Mouse (Mus musculus): Measurements from ENCODE around the gene D7Ertd443e. TPM values are rescaled to one million over a fixed set of nuclear protein-coding genes. Genes with fewer than 3 reads are reported as not detected.

D7Ertd443e gene
- polyA plus RNA-seq, 1 experiment from 2014 or later = 0.28 TPM

GRCm38 (mm10) chr7:134238863-134239262 lies 146.6 kb downstream of the D7Ertd443e start:
- Histone ChIP-seq H3K9ac (no peak overlapping the region), H3K4me1 (replicated peaks; ENCODE audit: control insufficient read depth, insufficient read depth, low read length) (no peaks in the 10 kb centered on the region), H3K27ac (no peak overlapping the region), H3K9me3 (ENCODE audit: control insufficient read depth, low read length) (no peaks in the 10 kb centered on the region), H3K4me2 (replicated peaks) (no peak overlapping the region), H3K4me3 (replicated peaks; ENCODE audit: low read length) (no peak overlapping the region), H3K36me3 (replicated peaks; ENCODE audit: control insufficient read depth, insufficient read depth) (no peaks in the 10 kb centered on the region), H3K27me3 (ENCODE audit: control insufficient read depth, insufficient read depth, low read length) (no peaks in the 10 kb centered on the region)
- WGBS = 92% methylated on average over 3 of the region's 3 CpGs
- no peak for ATAC-seq (ENCODE audit: low FRiP score)
- DNase-seq (ENCODE audit: low spot score) = no peak

GRCm38 (mm10) chr7:134237356-134237755 lies 148.1 kb downstream of the D7Ertd443e start:
- Histone ChIP-seq H3K9me3 (ENCODE audit: control insufficient read depth, low read length) (no peaks in the 10 kb centered on the region), H3K36me3 (replicated peaks; ENCODE audit: control insufficient read depth, insufficient read depth) (no peaks in the 10 kb centered on the region), H3K4me1 (replicated peaks; ENCODE audit: control insufficient read depth, insufficient read depth, low read length) (no peaks in the 10 kb centered on the region), H3K4me3 (replicated peaks; ENCODE audit: low read length) (no peak overlapping the region), H3K9ac (no peak overlapping the region), H3K4me2 (replicated peaks) (no peak overlapping the region), H3K27me3 (ENCODE audit: control insufficient read depth, insufficient read depth, low read length) (no peaks in the 10 kb centered on the region), H3K27ac (no peak overlapping the region)
- DNase-seq (ENCODE audit: low spot score) (no peak), ATAC-seq (ENCODE audit: low FRiP score) (no peak)
- 79% methylated on average over 2 of the region's 2 CpGs for WGBS

- ATAC-seq (ENCODE audit: low FRiP score) (no peak), DNase-seq (ENCODE audit: low spot score) (no peak)
- Histone ChIP-seq H3K9me3 (ENCODE audit: control insufficient read depth, low read length) (no peaks in the 10 kb centered on the region), H3K4me2 (replicated peaks) (no peak overlapping the region), H3K27ac (no peak overlapping the region), H3K9ac (no peak overlapping the region), H3K36me3 (replicated peaks; ENCODE audit: control insufficient read depth, insufficient read depth) (no peaks in the 10 kb centered on the region), H3K27me3 (ENCODE audit: control insufficient read depth, insufficient read depth, low read length) (no peaks in the 10 kb centered on the region), H3K4me3 (replicated peaks; ENCODE audit: low read length) (no peak overlapping the region), H3K4me1 (replicated peaks; ENCODE audit: control insufficient read depth, insufficient read depth, low read length) (no peaks in the 10 kb centered on the region)
These were observed 148.7 kb downstream of the D7Ertd443e start for GRCm38 (mm10) chr7:134236727-134237126.

- Histone ChIP-seq H3K4me1 (replicated peaks; ENCODE audit: control insufficient read depth, insufficient read depth, low read length) (no peaks in the 10 kb centered on the region), H3K27me3 (ENCODE audit: control insufficient read depth, insufficient read depth, low read length) (no peaks in the 10 kb centered on the region), H3K4me3 (replicated peaks; ENCODE audit: low read length) (no peak overlapping the region), H3K9ac (no peak overlapping the region), H3K36me3 (replicated peaks; ENCODE audit: control insufficient read depth, insufficient read depth) (no peaks in the 10 kb centered on the region), H3K9me3 (ENCODE audit: control insufficient read depth, low read length) (no peaks in the 10 kb centered on the region), H3K27ac (no peak overlapping the region), H3K4me2 (replicated peaks) (no peak overlapping the region)
- no peak for ATAC-seq (ENCODE audit: low FRiP score)
- no peak for DNase-seq (ENCODE audit: low spot score)
- 82% methylated on average over 2 of the region's 2 CpGs for WGBS
These were observed 149.9 kb downstream of the D7Ertd443e start for GRCm38 (mm10) chr7:134235552-134235951.

- WGBS = 80% methylated on average over 14 of the region's 14 CpGs
- Histone ChIP-seq H3K9me3 (ENCODE audit: control insufficient read depth, low read length) (no peaks in the 10 kb centered on the region), H3K4me1 (replicated peaks; ENCODE audit: control insufficient read depth, insufficient read depth, low read length) (peaks cover 11% of the 10 kb centered on the region; the same call in 1 of the 2 replicates), H3K27me3 (ENCODE audit: control insufficient read depth, insufficient read depth, low read length) (no peaks in the 10 kb centered on the region), H3K36me3 (replicated peaks; ENCODE audit: control insufficient read depth, insufficient read depth) (no peaks in the 10 kb centered on the region), H3K27ac (no peak within 1 kb of the TSS), H3K9ac (no peak within 1 kb of the TSS), H3K4me3 (replicated peaks; ENCODE audit: low read length) (no peak within 1 kb of the TSS), H3K4me2 (replicated peaks) (no peak within 1 kb of the TSS)
- DNase-seq (ENCODE audit: low spot score) (no peak), ATAC-seq (ENCODE audit: low FRiP score) (no peak)
These were observed 153.8 kb downstream of the D7Ertd443e start, which contains the start of gene Adam12 for GRCm38 (mm10) chr7:134231378-134232346. TSS of gene Adam12 (minus strand) at chr7:134232146.

GRCm38 (mm10) chr7:134230708-134231107 lies 154.8 kb downstream of the D7Ertd443e start:
- DNase-seq (ENCODE audit: low spot score) (no peak), ATAC-seq (ENCODE audit: low FRiP score) (no peak)
- H3K4me1 ChIP-seq (replicated peaks; ENCODE audit: control insufficient read depth, insufficient read depth, low read length) = peaks cover 12% of the 10 kb centered on the region; the same call in 1 of the 2 replicates
- no peaks in the 10 kb centered on the region for H3K9me3 ChIP-seq (ENCODE audit: control insufficient read depth, low read length)
- no peak overlapping the region for H3K4me2 ChIP-seq (replicated peaks)
- H3K27ac ChIP-seq = no peak overlapping the region
- no peak overlapping the region for H3K9ac ChIP-seq
- H3K4me3 ChIP-seq (replicated peaks; ENCODE audit: low read length) = no peak overlapping the region
- no peaks in the 10 kb centered on the region for H3K27me3 ChIP-seq (ENCODE audit: control insufficient read depth, insufficient read depth, low read length)
- no peaks in the 10 kb centered on the region for H3K36me3 ChIP-seq (replicated peaks; ENCODE audit: control insufficient read depth, insufficient read depth)
- WGBS = 89% methylated on average over 3 of the region's 3 CpGs

- Histone ChIP-seq H3K4me3 (replicated peaks; ENCODE audit: low read length) (no peak overlapping the region), H3K9me3 (ENCODE audit: control insufficient read depth, low read length) (no peaks in the 10 kb centered on the region), H3K27ac (no peak overlapping the region), H3K9ac (no peak overlapping the region), H3K4me2 (replicated peaks) (no peak overlapping the region), H3K4me1 (replicated peaks; ENCODE audit: control insufficient read depth, insufficient read depth, low read length) (peaks cover 17% of the 10 kb centered on the region; the same call in 1 of the 2 replicates), H3K27me3 (ENCODE audit: control insufficient read depth, insufficient read depth, low read length) (no peaks in the 10 kb centered on the region), H3K36me3 (replicated peaks; ENCODE audit: control insufficient read depth, insufficient read depth) (no peaks in the 10 kb centered on the region)
- no peak for DNase-seq (ENCODE audit: low spot score)
- 97% methylated on average over 2 of the region's 2 CpGs for WGBS
- no peak for ATAC-seq (ENCODE audit: low FRiP score)
These were observed 155.6 kb downstream of the D7Ertd443e start for GRCm38 (mm10) chr7:134229899-134230298.

- no peak overlapping the region for H3K27ac ChIP-seq
These were observed 157.5 kb downstream of the D7Ertd443e start for GRCm38 (mm10) chr7:134227773-134228455.

GRCm38 (mm10) chr7:134227101-134227500 lies 158.4 kb downstream of the D7Ertd443e start:
- H3K9me3 ChIP-seq (ENCODE audit: control insufficient read depth, low read length) = no peaks in the 10 kb centered on the region
- ATAC-seq (ENCODE audit: low FRiP score) = no peak
- H3K4me1 ChIP-seq (replicated peaks; ENCODE audit: control insufficient read depth, insufficient read depth, low read length) = peaks cover 23% of the 10 kb centered on the region; the same call in 1 of the 2 replicates
- no peaks in the 10 kb centered on the region for H3K36me3 ChIP-seq (replicated peaks; ENCODE audit: control insufficient read depth, insufficient read depth)
- no peak for DNase-seq (ENCODE audit: low spot score)
- H3K27ac ChIP-seq = no peak overlapping the region
- no peak overlapping the region for H3K4me3 ChIP-seq (replicated peaks; ENCODE audit: low read length)
- WGBS = 79% methylated on average over 4 of the region's 4 CpGs
- 0 out of 2 replicates have a peak, but pooled peaks cover 6% of the 10 kb centered on the region for H3K27me3 ChIP-seq (ENCODE audit: control insufficient read depth, insufficient read depth, low read length)
- no peak overlapping the region for H3K4me2 ChIP-seq (replicated peaks)
- H3K9ac ChIP-seq = no peak overlapping the region

More at GRCm38 (mm10) chr7:134227773-134228455, 157.5 kb downstream of the D7Ertd443e start:
- Histone ChIP-seq H3K36me3 (replicated peaks; ENCODE audit: control insufficient read depth, insufficient read depth) (no peaks in the 10 kb centered on the region), H3K4me1 (replicated peaks; ENCODE audit: control insufficient read depth, insufficient read depth, low read length) (peaks cover 23% of the 10 kb centered on the region; the same call in 1 of the 2 replicates), H3K4me2 (replicated peaks) (no peak overlapping the region), H3K9ac (no peak overlapping the region), H3K27me3 (ENCODE audit: control insufficient read depth, insufficient read depth, low read length) (0 out of 2 replicates have a peak, but pooled peaks cover 6% of the 10 kb centered on the region), H3K9me3 (ENCODE audit: control insufficient read depth, low read length) (no peaks in the 10 kb centered on the region), H3K4me3 (replicated peaks; ENCODE audit: low read length) (no peak overlapping the region)
- ATAC-seq (ENCODE audit: low FRiP score) (no peak), DNase-seq (ENCODE audit: low spot score) (peak; percentile 25)
- WGBS = 27% methylated on average over 13 of the region's 13 CpGs
